Mouse (Mus musculus): Measurements from ENCODE around the gene Zfp503. TPM values are rescaled to one million over a fixed set of nuclear protein-coding genes. Genes with fewer than 3 reads are reported as not detected.

Gene Zfp503
- polyA plus RNA-seq, 1 experiment from 2014 or later = 13.3 TPM

Small RNAs within 50 kb of the gene (microRNA-seq; reads per million reads assigned to microRNA genes)
- gene Gm27532 = not detected

Other genes starting within 250 kb of the Zfp503 start
- gene Samd8, start 239.1 kb downstream of the Zfp503 start, polyA plus RNA-seq (2014; fragmentation: Nextera tagmentation; extraction: Ambion mirVana) = 12.0 and 12.9 TPM in 2 replicates
- gene Dusp13, start 238.4 kb downstream of the Zfp503 start, polyA plus RNA-seq (2014; fragmentation: Nextera tagmentation; extraction: Ambion mirVana) = not detected in 2 replicates
- gene Vdac2, start 164.4 kb downstream of the Zfp503 start, polyA plus RNA-seq (2014; fragmentation: Nextera tagmentation; extraction: Ambion mirVana) = 297 and 310 TPM in 2 replicates
- gene Comtd1, start 140.6 kb downstream of the Zfp503 start, polyA plus RNA-seq (2014; fragmentation: Nextera tagmentation; extraction: Ambion mirVana) = 14.0 and 16.0 TPM in 2 replicates
- 0.66 TPM in 1 of 2 replicates, not detected in the other for gene Lrmda, start 30.1 kb upstream of the Zfp503 start, polyA plus RNA-seq (2014; fragmentation: Nextera tagmentation; extraction: Ambion mirVana)

Data from neural tube, embryonic 11.5 days (tissue).